Mouse (Mus musculus) gonadal fat pad, adult 2 months (tissue): Measurements from ENCODE around the gene Mmp21. TPM values are rescaled to one million over a fixed set of nuclear protein-coding genes. Genes with fewer than 3 reads are reported as not detected.

Experiments used
- DNase-seq: peaks from one replicate; pipeline ENCODE4 v3.0.0-alpha.2; 2012; ENCODE audit warnings: low read depth
- polyA plus RNA-seq: library from polyadenylated mRNA; depleted of rRNA; stranded (reverse); fragments of >200 nt; gene quantifications from 2 replicates; pipeline ENCODE4 v1.2.3, GENCODE M21; 2012; rRNA removed

Mmp21 gene
- polyA plus RNA-seq, 1 experiment = not detected

DNA sequence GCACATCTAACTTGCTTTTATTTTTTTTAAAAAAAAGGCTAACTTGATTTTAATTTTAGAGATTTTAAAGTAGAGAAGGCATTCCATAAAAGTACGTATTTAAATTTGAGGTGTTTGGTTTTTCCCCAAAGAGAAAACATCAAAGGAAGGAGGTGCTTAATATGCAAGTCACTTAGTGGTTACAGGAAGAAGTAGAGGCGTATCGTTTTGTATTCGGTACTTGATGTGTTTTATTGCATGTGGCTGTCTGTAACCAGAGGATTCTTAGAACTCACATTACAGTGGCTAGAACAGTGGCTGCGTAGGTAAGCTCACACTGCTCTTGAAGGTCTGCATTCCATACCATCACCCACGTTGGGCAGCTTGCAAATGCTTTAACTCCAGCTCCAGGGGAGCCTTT, 34.1 kb downstream of the Mmp21 start:
- DNase-seq = no peak

DNA sequence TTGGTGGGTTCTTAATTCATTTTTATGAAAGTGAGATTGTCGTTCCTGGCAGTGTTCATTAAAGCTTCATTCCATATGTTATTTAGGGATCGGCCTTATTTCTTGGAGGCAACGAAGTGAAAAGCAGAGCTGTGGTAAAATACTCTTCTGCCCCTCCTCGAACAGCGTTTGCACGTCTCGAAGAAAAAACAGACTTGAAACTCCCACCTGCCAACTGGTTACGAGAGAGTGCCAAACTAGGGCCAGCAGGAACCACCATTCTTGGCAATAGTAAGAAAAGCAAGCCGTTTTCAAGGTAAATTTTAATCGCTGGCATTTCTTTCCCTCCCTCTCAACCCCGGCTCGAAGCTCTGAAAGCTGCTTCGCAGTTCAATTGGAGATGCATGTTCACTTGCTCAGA, 41.0 kb downstream of the Mmp21 start:
- DNase-seq = no peak

DNA sequence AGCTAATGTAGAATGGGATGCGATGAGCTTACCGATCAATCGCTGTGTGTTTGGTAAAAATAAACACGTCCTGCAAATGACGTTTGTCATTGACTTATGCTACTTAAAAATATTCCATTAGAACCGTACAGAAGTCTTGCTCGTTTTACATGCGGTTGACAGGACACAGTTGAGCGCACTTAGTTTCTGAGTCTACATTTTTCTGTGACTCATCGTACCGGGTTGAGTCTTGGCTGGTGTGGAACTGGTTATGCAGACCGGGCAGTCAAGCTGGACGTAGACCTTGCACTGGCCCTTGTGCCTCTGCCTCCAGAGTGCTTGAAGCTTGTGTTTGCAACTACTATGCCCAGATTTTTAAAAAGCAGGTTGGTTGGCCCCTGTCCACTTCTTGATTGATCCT, 41.6 kb downstream of the Mmp21 start:
- no peak for DNase-seq

DNA sequence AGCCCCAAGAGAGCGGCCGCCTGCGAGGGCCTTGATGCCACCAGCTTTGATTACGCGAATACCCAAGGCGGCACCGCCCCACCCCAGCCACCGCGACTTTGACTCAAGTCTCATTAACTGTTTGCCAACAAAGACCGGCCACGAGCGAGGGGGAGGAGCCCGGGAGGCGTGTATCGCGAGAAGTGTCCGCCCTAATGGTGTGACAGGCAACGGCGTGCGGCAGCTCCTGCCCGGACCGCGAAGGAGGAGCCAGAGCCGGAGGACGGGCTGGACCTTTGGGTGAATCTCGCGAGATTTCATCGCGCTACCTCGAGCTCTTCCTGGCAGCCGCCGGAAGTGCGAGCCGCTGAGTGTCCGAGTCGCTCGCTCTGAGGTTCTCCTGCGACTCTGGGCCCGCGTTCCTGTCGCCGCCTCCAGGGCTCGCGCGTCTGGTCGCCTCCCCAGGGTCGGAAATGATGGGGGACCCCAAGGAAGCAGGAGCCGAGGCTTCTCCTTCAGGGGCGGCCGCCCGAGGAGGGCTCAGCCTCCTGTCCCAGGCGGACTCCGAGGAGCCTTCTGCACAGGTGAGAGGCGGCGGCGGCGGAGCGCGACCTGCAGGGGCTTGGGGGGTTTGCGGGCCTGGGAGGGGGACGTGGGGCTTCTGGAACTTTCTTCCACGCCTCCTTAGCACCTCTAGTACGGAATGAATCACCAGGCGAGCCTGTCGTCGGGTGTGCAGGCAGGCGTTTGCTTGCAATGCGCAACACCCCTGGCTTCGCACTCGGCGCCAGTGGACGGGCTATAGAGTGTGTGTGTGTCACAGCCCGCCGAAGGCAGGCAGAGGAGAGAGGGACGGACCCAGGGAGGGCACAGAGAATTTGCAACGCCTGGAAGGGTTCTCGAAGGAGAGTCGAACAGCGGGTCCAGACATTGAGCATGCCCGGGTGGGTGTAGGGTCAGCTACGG, 42.2 kb downstream of the Mmp21 start, which contains the start of gene Edrf1:
Gene Edrf1, plus strand, starts transcription at position 183 of the 945 bp plus-strand sequence.
- DNase-seq = peak; percentile 76

DNA sequence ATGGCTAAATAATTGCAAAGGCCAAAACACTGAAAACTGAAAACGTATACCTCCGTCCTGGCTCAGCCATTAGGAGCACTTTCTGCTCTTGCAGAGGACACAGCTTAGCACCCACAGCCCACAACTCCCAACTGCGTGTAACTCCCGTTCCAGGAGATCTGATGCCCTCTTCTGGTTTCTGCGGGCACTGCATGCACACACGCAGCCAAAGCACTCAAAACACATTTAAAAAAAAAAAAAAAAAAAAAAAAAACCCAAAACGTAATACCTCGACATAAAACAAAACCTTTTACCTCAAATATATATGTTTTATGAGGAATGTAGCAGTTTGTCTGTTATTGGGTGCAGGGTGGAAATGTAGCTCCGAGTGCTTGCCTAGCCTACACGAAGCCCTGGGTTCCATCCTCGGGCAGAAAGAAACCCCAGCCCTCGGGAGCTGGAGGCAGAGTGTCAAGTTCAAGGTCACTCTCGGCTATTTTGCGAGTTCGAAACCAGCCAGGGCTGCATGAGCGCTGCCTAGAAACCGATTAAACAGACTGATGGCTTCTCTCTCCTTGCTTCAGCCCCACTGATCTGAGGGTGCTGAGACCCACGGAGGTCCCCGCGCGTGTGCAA, 43.0 kb downstream of the Mmp21 start:
- no peak for DNase-seq

DNA sequence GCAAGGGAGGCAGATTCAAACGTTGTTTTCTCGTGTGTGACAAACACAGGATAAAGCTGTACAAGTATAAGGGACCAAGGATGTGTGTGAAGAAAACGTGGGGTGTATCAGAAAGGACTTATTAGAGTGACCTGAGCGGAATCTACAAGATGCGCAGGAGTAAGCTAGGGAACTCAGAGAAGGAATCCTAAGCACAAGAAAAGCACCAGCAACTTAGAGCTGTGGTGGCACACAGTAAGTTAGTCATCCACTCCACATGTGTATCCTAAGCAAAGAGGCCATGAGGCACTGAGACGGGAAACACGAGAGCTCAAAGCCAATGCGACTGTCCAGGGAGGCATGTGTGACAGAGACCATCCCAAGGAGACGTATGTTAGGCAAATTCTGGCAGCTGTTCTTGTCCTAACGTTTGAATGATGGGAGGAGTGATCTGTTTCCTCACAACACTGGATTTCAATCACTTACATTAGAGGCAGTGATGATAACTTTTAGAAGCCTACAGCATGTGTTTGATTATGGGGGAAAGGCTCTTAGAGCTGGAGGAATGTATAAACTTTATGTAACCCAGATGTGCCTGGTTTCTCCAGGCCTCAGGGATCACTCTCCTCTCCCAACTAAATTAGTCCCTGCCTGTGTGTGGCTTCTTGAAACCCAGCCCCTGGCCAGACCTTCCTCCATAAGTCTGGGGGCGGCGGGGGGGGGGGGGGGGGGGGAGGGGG, 44.8 kb downstream of the Mmp21 start:
- no peak for DNase-seq

DNA sequence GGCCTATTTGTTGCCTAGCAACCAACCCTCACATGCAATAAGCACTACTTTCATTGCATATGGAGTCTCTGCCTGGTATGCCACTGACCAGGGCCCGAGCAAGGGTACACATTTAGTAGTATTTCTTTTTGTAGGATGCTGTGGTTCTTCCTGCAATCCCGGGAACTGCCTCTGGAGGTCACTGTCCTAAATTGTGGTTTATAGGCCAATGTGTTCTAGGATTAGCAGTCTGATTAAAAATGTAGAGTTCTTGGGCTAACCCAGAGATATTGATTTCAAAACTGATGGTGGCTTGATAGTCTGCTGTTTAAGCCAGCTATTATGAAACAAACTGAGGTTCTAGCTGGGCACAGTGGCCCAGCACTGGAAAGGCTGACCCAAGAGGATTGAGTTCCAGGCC, 47.4 kb downstream of the Mmp21 start:
- DNase-seq = no peak

DNA sequence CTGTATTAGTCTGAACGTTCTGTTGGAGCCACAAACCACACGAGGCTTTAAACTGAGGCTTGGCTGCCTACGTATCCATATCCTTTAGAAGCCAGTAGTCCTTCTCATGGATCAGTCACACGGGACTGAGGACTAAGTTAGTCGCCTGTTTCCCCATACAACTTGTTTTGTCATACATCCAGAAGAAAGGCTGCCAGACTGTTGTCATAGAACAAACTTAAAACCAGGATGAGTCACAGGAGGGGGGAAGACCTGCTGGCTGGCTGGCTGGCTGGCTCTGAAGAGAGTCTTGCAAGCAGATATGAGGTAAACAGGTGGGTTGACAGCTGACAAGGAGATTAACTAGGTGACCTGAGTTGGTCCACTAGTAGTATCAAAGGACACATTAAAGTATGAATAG, 49.0 kb downstream of the Mmp21 start:
- no peak for DNase-seq

DNA sequence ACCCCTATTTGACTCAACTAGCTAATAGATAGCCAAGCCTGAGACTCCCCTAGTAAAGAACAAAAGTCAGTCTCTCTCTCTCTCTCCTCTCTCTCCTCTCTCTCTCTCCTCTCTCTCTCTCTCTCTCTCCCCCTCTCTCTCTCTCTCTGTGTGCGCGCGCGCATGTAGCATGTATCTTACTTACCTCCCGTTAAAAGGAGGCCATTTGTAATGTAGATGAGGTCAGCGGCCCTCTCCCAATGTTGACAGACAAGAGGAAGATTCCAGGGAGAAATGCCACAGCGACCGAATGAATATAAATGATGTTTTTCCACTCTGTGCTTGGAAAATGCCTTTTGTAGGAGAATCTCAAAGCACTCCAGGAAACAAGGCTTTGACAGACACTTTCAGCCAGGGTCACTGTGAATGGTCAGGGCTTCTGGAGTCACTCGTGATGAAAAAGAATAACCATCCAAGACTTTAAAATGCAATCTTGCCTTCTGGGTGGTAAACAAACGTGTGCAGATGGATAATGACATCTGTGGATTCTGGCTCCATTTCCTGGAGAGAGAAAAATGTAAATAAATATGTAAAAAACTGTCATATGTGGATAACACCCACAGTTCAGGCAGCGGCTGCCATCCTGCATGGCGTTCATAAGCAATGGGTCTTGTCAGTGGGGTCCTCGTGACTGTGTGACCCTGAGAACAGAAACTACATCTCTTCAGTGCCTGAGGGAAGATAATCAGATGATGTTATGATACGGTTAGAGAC, 52.5 kb downstream of the Mmp21 start:
- DNase-seq = no peak

Other genes starting within 250 kb of the Mmp21 start
- gene Tex36, start 77.9 kb downstream of the Mmp21 start, polyA plus RNA-seq = 0.11 TPM in 1 of 2 replicates, not detected in the other
- 9.6 and 11.7 TPM in 2 replicates for gene Edrf1, start 42.5 kb downstream of the Mmp21 start, polyA plus RNA-seq
- 39.1 and 39.3 TPM in 2 replicates for gene Bccip, start 29.3 kb upstream of the Mmp21 start, polyA plus RNA-seq
- gene Uros, start 30.0 kb upstream of the Mmp21 start, polyA plus RNA-seq = 21.9 and 27.1 TPM in 2 replicates
- gene Fank1, start 96.8 kb upstream of the Mmp21 start, polyA plus RNA-seq = 1.3 and 1.6 TPM in 2 replicates
- 42.4 and 69.0 TPM in 2 replicates for gene Dhx32, start 102.7 kb upstream of the Mmp21 start, polyA plus RNA-seq